Mouse (Mus musculus): ENCODE measurements around the gene Cpb2.

Gene Cpb2

GRCm38 (mm10) chr14:75242087-75242486 lies at the start of gene Cpb2:
Gene Cpb2, plus strand, starts transcription at chr14:75242287.
- DNase-seq: no peak

- no peak for DNase-seq
These were observed 49.7 kb upstream of the Cpb2 start for GRCm38 (mm10) chr14:75192427-75192826.

GRCm38 (mm10) chr14:75192858-75193257 lies 49.2 kb upstream of the Cpb2 start:
- DNase-seq: no peak

GRCm38 (mm10) chr14:75195530-75195929 lies 46.6 kb upstream of the Cpb2 start:
- DNase-seq: no peak

- peak; percentile 80 for DNase-seq
These were observed 45.1 kb upstream of the Cpb2 start for GRCm38 (mm10) chr14:75197027-75197426.

- no peak for DNase-seq
These were observed 44.4 kb upstream of the Cpb2 start for GRCm38 (mm10) chr14:75197660-75198059.

- no peak for DNase-seq
These were observed 36.6 kb upstream of the Cpb2 start for GRCm38 (mm10) chr14:75205363-75206051.

GRCm38 (mm10) chr14:75206307-75206706 lies 35.8 kb upstream of the Cpb2 start:
- no peak for DNase-seq

GRCm38 (mm10) chr14:75208572-75209151 lies 33.4 kb upstream of the Cpb2 start:
- DNase-seq: peak; percentile 29

- no peak for DNase-seq
These were observed 28.3 kb upstream of the Cpb2 start for GRCm38 (mm10) chr14:75213752-75214151.

- no peak for DNase-seq
These were observed 23.2 kb upstream of the Cpb2 start for GRCm38 (mm10) chr14:75218843-75219242.

- peak; percentile 34 for DNase-seq
These were observed 22.7 kb upstream of the Cpb2 start for GRCm38 (mm10) chr14:75219250-75219913.

GRCm38 (mm10) chr14:75222386-75222785 lies 19.7 kb upstream of the Cpb2 start:
- DNase-seq: no peak

- no peak for DNase-seq
These were observed 14.5 kb upstream of the Cpb2 start for GRCm38 (mm10) chr14:75227453-75228084.

GRCm38 (mm10) chr14:75229834-75230233 lies 12.3 kb upstream of the Cpb2 start:
- DNase-seq: peak; percentile 57

GRCm38 (mm10) chr14:75233070-75233469 lies 9.0 kb upstream of the Cpb2 start:
- no peak for DNase-seq

- DNase-seq: no peak
These were observed 6.5 kb upstream of the Cpb2 start for GRCm38 (mm10) chr14:75235552-75235951.

GRCm38 (mm10) chr14:75235955-75236635 lies 6.0 kb upstream of the Cpb2 start:
- peak; percentile 69 for DNase-seq

GRCm38 (mm10) chr14:75236636-75237003 lies 5.5 kb upstream of the Cpb2 start:
- peak; percentile 4 for DNase-seq

GRCm38 (mm10) chr14:75237096-75237495 lies 5.0 kb upstream of the Cpb2 start:
- no peak for DNase-seq

GRCm38 (mm10) chr14:75238054-75238692 lies 3.9 kb upstream of the Cpb2 start:
- no peak for DNase-seq

All from embryo, embryonic 11 days (tissue).